Mouse (Mus musculus): ENCODE results near the gene Tet2.
"Not testable (repeated sequence)": the region's sequence is repeated elsewhere in the genome, so short reads cannot be mapped to it uniquely, and the experiment has no call there.

Tet2 gene

GRCm38 (mm10) chr3:133544551-133545303 is at the start of gene Tet2:
Tet2 (minus strand) TSS chr3:133545139.
- peak; percentile 55 for DNase-seq (ENCODE audit: low spot score)

DNA sequence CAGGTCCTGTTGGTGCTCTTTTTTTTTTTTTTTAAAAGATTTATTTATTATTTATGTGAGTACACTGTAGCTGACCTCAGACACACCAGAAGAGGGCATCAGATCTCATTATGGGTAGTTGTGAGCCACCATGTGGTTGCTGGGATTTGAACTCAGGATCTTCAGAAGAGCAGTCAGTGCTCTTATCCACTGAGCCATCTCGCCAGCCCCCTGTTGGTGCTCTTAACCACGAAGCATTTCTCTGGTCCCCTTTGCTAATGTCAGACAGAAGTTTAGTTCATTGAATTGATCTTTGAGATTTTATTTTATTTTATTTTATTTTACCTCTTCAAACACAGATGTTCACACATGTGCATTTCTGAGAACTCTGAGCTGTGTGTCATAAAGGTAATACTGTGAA is 48.1 kb upstream of the Tet2 start:
- not testable (repeated sequence) for DNase-seq (ENCODE audit: low spot score)

GRCm38 (mm10) chr3:133590506-133591152 is 45.7 kb upstream of the Tet2 start:
- DNase-seq (ENCODE audit: low spot score), result no peak

- DNase-seq (ENCODE audit: low spot score), result no peak
Observed at GRCm38 (mm10) chr3:133585010-133585409, 40.1 kb upstream of the Tet2 start.

- DNase-seq (ENCODE audit: low spot score), result no peak
Observed at GRCm38 (mm10) chr3:133583411-133584025, 38.6 kb upstream of the Tet2 start.

DNA sequence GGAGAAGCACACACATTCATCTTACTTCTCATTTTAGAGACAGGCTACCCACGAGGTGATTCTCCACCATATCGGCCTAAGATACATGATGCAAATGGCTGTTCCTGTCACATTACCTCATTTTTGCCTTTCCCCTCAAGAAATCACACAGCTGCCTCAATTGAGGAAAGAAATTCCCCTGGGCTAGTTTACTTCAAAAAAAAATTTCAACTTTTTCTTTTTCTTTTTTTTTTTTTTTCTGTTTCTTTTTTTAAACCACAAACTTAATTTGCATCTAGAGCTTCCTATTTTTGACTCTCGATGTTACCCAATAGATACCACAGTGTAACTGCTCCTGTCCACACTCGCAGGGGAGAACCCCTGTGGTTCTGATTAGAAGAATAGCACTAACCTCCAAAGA is 38.0 kb upstream of the Tet2 start:
- DNase-seq (ENCODE audit: low spot score), result no peak

GRCm38 (mm10) chr3:133582096-133582495 is 37.2 kb upstream of the Tet2 start:
- DNase-seq (ENCODE audit: low spot score), result no peak

DNA sequence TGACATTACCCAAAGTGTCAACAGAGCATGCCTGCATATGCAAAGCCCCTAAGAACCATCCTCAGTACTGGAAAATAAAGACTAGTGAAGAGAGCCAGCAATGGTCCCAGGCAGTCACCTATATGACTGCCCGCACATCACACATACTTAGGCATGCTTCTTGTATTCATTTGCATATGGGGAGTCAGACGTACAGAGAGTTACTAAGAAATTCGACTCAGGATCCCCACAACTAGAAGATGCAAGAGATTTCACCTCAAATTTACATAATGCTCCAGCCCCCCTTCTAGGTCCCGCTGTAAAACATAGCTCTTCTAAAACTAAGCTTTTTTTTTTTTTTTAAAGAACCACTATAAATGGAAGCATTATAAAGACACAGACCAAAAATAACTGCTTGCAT is 36.6 kb upstream of the Tet2 start:
- no peak for DNase-seq (ENCODE audit: low spot score)

GRCm38 (mm10) chr3:133579671-133580070 is 34.7 kb upstream of the Tet2 start:
- no peak for DNase-seq (ENCODE audit: low spot score)

GRCm38 (mm10) chr3:133579140-133579539 is 34.2 kb upstream of the Tet2 start:
- DNase-seq (ENCODE audit: low spot score), result no peak

- DNase-seq (ENCODE audit: low spot score), result no peak
Observed at GRCm38 (mm10) chr3:133574969-133575368, 30.0 kb upstream of the Tet2 start.

GRCm38 (mm10) chr3:133571961-133572360 is 27.0 kb upstream of the Tet2 start:
- no peak for DNase-seq (ENCODE audit: low spot score)

DNA sequence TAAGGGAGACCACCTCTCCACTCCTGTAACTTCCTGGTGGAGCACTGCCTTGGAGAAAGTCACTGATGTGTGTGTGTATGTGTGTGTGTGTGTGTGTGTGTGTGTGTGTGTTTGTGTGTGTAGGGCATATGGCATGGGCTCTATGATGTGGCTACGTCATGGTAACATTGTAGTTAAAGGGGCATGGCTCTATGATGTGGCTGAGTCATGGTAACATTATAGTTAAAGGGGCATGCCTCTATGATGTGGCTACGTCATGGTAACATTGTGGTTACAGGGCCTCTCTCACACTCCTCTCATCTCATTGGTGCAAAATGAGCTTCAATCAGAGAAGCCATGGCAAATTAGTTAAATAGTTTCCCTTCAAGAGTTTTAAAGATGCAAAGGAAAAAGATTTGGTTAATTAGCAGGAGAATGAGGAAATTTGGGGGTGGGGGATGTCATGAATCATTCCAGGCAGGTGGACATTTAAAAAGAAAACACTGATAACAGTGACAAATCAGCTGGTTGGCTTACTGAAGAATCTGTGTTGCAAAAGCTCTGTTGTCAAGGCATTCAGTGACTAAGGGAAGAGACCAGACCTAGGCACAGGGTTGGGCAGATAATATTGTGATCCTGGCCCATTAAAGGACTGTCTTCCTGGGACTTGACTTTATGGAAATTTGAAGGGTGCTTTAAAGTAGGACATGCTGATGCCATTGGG is 18.7 kb upstream of the Tet2 start:
- DNase-seq (ENCODE audit: low spot score), result no peak

DNA sequence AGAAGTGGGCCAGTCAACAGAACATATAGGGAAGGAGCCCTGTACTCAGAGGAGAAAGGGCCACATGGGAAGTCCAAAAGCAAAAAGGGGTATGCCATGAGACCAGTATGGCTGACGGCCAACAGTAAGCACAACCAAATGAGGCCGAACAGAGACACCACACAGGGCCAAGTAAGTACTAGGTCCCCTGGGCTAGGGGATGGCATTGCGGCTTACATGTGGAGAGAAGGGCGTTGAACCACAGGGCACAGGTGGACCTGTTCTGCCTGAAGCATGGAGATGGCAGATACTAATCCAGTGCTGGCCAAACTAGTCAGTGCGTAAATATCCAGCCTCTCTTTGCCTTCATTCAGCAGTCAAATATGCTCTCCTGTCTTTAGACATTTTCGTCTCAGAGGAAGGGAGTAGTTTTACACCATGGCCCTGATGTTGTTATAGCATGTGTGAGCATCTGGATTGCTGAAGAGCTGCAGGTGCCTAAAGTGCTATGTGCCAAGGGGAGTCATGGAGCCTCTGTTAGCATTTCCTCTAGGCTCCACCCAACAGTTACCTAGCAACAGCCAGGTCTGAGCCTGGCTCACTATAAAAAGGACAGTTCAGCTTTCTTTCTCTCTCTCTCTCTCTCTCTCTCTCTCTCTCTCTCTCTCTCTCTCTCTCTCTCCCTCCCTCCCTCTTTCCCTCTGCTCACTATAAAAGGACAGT is 14.6 kb upstream of the Tet2 start:
- no peak for DNase-seq (ENCODE audit: low spot score)

- DNase-seq (ENCODE audit: low spot score), result no peak
Observed at GRCm38 (mm10) chr3:133557602-133558001, 12.7 kb upstream of the Tet2 start.

- DNase-seq (ENCODE audit: low spot score), result no peak
Observed at GRCm38 (mm10) chr3:133557154-133557553, 12.2 kb upstream of the Tet2 start.

- no peak for DNase-seq (ENCODE audit: low spot score)
Observed at GRCm38 (mm10) chr3:133555378-133555777, 10.4 kb upstream of the Tet2 start.

- no peak for DNase-seq (ENCODE audit: low spot score)
Observed at GRCm38 (mm10) chr3:133554552-133555067, 9.7 kb upstream of the Tet2 start.

GRCm38 (mm10) chr3:133554092-133554491 is 9.2 kb upstream of the Tet2 start:
- DNase-seq (ENCODE audit: low spot score), result no peak

- DNase-seq (ENCODE audit: low spot score), result no peak
Observed at GRCm38 (mm10) chr3:133551941-133552340, 7.0 kb upstream of the Tet2 start.

DNA sequence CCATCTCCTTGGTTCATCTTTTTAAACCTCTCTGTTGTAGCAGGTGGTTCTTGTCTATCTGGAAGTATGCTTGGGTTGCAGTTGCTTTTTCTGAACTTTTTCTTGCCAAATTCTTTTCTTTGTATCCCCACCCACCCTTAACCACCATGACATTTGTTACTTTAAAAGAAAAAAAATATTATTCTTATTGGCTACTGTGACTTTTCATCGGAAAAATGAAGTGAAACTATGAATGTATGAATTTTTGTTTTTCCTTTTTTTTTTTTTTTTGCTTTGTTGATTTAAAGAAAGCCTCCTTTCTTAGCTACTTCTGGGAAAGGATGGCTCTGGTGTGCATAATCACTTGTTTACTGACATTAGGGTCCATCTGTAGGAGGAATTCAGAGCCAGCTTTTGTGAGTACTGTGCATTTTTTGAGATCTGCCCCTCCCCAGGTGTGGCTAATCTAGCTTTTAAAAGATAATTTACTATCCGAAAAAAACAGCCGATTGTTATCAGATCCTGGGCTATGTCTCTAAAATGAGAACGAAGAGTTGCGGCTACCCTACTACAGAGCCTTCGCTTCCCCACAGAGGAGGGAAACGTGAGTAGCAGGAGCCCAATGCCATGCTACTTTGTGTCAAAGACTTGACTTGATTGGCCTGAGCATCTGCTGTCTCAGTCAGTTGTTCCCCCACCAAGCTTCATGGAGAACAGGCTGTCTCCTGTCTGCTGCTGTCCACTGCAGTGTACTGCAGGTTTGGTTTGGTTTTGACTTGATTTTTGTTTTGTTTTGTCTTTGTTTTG is 4.6 kb upstream of the Tet2 start:
- no peak for DNase-seq (ENCODE audit: low spot score)
